Mouse (Mus musculus): ENCODE data around the gene Idh3b. TPM values are rescaled to one million over a fixed set of nuclear protein-coding genes. Genes with fewer than 3 reads are reported as not detected.
A peak's percentile ranks its signal among the peaks of the same experiment; 100 is the strongest.

Idh3b gene
- total RNA-seq (2017) = 110 and 134 TPM in 2 replicates

DNA sequence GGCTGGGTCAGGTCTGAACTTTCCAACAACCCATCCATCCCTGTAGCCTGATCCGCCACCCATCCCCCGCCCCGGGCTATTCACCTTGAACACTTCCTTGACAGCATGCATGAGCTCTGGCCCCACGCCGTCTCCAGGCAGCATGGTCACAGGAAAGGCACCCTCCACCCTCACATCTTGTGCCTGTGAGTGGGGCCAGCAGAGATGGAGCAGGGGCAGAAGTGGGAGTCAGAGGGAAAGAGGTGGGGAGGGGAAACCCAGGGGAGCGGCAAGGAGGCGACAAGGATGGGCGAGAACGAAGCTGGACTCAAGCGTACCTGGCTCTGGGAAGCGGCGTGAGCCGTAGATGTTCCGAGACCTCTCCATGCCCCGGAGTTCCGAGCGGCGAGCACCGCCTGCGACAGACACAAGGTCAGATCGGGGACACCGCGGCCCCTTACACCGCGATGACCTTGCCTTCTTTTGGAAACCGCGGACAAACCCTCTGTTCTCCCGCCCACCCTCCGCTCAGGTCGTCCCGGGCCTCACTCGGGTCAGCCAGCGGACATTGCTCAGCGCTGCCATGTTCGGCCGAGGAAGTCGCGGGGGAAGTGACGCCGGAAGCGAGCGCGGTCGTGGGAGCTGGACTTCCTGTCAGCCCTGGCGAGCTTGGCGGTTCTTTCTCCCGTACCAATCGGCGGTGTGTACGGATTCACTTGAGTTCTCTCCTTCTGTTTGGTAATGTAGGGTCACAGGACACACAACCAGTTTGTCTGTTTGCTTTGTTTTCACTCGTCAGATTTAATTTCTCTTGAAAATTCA lies at the start of gene Idh3b:
TSS of gene Idh3b (minus strand) at position 694 of the 801 bp plus-strand sequence.
- ATAC-seq (replicated peaks; ENCODE audit: low read depth, poor library complexity, severe bottlenecking) = peak; percentile 83

DNA sequence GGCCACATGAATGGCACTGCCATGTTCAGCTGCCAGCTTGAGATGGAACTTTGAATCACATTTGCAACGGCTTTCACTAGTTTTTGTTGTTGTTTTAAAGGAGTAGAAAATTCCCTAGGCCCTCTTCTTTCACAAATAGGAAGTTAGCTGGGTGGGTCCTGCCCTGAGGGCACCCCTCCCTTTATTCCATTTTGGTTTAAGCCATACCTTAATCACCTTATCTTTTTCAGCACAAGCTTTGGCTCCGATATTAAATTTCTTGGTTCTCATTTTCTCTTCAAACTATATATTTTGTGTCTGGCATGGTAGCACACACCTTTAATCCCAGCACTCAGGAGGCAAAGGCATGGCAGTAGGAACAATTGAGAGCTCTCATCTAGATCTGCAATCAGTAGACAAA lies 45.2 kb upstream of the Idh3b start:
- ATAC-seq (replicated peaks; ENCODE audit: low read depth, poor library complexity, severe bottlenecking) = no peak

DNA sequence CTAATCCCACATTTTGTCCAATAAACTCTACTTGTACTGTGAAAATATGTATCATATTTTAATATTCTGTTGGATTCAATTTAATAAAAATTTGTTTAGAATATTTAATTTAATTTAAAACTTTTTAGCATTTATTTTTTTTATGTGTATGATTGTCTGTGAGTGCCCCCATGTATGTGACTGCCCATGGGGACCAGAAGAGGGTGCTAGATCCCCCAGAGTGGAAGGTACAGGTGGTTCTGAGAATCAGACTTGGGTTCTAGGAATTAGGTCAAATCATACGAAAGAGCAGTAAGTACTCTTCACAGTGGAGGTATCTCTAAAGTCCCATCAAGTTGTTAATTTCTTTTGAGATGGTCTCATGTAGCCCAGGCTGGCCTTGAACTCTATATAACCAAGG lies 42.7 kb upstream of the Idh3b start:
- no peak for ATAC-seq (replicated peaks; ENCODE audit: low read depth, poor library complexity, severe bottlenecking)

DNA sequence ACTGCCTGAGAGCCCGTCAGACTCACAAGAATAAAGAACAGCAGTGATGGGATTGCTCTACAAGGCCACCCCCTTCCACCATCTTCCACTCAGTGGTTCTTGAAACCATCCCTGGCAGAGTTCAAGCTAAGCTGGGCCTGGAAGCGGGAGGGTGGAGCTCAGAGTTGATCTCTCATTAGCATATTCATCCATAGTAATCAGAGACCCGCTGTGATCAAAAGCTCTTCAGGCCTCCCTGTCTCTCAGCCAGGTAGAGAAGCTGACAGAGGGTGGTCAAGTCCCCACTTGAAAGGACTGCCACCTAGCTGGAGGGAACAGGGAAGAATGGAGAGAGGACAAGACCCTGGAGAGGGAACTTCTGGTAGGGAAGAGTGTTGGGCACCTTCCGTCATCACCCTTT lies 18.7 kb upstream of the Idh3b start:
- ATAC-seq (replicated peaks; ENCODE audit: low read depth, poor library complexity, severe bottlenecking) = no peak

DNA sequence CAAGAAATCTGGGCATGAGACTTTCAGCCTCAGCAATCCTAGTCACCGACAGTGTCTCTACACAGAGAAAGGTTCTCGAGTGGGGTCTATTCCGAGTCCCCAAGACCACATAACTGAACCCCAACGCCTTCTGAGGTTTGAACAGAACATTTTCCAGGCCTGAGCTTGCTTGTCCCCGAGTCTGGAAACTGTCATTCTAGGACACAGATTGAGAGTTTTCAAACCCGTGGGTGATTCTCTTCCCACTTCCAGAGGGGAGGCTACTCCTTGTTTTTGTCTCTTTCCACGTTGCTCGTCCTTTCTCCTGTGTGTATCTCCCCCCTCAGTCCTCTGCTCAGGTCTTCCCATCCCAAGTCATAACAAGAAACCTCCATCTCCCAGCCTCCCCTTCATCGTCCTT lies 13.2 kb upstream of the Idh3b start:
- ATAC-seq (replicated peaks; ENCODE audit: low read depth, poor library complexity, severe bottlenecking) = no peak

DNA sequence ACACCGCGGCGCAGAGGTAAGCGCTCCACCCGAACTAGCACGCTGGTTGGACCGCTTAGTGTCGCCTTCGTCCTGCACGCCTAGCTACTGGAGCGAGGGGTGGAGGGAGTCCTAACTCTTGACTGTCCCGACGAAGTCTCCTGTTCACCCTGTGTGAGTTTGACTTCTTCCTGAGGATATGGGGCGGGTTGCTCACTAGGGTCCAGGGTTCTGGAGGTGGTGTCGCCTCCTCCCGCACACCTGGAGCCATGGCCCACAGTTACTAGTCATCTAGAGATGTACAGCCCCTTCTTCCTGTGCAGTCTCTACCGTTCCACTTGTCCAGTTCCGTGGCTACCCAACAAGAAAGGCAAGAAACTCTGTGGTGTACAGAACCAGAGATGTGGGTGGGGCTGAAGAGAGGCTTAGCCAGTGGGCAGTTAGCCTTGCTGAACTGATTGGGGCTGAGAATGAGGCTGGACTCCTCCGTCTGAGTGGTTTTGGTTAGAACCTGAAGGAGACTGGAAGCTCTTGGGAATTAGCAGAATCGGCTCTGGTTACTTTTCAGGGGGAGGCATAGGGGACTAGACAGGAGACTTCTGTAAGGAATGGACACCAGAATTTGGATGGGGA lies 11.9 kb upstream of the Idh3b start:
- ATAC-seq (replicated peaks; ENCODE audit: low read depth, poor library complexity, severe bottlenecking) = no peak

DNA sequence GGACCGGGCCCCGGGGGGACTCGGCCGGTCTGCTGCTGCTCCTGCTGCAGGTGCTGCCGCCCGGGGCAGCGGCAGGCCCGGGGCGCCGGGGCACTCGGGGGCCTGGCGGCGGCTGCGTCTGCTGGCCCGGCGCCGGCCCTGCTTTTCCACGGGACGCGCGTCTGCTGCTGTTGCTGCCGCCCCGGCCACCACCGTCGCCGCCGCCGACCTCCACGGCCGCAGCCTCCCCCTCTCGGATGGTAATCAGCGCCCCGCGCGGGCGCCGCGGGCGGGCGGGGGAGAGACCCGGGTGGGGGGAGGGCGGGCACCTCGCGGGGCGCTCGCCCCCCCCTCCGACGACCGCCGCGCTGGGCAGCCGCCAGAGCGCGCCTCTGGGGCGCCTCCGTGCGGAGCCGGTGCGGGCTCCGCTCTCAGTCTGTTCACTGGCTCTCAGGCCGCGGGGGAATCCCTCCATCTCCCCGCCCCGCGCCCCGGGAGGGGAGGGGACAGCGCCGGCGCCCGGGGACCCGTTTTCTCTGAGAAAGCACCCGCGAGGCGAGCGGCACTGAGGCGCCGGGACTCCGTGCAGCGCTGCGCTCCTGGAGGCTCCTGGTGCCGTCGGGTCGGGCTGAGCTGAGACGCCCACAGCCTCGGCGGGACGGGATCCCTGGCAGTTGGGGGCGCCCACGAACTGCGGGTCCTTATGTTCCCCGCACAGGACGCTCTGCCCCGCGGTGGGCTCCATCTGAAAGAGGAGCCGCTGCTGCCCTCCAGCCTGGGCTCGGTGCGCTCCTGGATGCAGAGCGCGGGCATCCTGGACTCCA lies 11.2 kb upstream of the Idh3b start:
- ATAC-seq (replicated peaks; ENCODE audit: low read depth, poor library complexity, severe bottlenecking) = no peak

DNA sequence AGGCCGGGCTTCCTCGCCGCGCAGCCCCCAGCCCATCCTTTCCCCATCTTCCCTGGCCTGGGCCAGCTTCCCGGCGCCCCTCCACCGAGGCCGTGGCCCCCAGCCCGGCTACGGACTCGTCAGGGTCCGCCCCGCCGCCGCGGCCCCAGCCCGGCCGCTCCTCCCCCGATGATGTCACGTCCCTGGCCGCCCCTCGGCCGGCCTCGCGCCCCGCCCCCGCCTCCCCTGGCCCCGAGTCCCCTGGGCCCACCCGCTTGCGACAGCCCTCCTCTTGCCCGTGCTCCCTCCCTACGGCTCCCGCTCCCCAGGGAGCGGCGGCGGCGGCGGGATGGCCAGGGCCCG lies 10.6 kb upstream of the Idh3b start, which contains the start of gene Ebf4:
TSS of gene Ebf4 (plus strand) at position 234 of the 342 bp plus-strand sequence.
- ATAC-seq (replicated peaks; ENCODE audit: low read depth, poor library complexity, severe bottlenecking) = no peak

DNA sequence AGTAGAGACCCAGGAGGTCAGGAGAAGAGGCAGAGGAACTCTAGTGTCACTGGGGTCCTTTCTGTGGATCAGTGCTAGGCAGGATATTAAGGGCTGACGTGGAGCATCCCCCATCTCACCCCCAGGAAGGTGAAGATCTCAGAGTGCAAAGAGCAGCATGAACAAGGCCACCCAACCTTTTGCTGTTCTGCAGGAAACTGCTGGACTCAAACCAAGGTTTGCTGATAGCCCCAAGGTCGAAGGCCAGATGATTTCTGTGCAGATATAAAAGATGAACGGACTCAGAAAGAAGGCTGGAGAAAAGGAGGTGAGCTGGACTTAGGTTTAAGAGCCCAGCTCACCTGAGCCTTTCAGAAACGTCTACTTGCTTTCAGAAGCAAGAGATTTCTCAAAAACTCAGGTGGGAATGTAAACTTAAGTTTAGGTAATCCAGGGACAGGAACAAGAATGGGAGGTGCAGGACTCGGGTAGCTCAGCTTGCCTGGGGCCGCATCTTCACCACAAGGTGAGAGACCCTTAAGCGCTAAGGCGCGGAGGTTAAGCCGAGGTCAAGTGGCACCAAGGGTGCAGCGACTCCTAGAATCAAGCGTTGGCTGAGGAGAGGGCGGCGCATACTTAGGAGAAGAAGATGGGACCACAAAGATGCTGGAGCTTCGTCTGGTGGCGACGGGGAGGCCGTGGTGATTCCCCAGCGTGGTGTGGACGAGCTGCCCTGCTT lies 10.0 kb upstream of the Idh3b start:
- no peak for ATAC-seq (replicated peaks; ENCODE audit: low read depth, poor library complexity, severe bottlenecking)

DNA sequence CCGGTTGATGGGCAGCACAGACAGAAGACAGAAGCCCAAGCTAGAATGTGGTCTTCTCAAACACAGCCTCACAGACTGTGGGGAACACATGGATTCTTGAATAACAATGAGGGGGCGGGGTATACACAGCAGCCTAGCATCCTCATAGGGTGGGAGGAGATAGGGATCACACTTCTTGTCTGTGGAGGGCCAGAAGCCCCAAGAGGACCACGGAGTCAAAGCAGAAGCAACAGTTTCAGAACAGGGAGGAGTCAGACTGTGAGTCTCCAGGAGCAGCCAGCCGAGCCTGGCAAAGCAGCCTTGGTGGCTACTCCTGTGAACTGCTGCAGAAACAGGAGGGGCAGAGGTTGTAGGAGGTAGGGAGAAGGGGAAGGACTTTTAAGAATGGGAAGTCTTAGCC lies 9.1 kb upstream of the Idh3b start:
- ATAC-seq (replicated peaks; ENCODE audit: low read depth, poor library complexity, severe bottlenecking) = peak; percentile 54

DNA sequence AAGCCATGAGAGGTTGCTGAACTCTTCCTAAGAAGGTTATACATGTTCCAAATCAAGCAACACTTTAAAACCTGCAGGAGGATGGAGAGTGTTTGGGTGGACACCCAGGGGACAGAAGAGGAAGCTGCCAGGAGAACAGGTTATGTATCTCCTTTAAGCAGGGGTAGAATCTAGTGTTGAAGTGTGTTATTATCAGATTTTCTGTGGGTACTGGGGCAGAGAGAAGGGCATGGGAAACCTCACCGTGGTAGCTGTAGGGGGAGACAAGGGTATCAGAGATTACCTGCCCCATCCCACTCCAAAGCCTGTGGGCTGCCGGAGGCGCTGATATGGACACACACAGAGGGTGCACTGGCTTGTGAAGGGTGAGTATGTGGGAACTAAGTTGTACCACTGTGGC lies 8.7 kb upstream of the Idh3b start:
- peak; percentile 24 for ATAC-seq (replicated peaks; ENCODE audit: low read depth, poor library complexity, severe bottlenecking)

DNA sequence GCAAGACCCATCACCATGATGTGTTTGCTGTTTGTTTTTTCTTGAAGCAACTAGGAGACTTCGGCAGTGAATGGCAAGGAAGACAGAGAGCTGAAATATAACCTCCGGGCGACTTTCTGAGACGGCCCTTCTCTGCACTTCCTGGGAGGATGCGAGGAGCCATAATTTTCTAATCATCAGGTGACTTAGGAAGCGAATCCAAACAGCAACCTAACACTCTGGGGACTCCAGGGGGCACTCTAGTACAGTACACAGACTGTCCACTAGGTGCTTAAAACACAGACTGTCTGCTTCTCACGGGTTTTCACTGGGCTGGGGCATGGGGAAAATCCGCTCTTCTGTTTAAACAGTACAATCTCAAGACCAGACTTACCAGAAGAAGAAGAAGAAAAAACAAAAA lies 7.1 kb upstream of the Idh3b start:
- peak; percentile 78 for ATAC-seq (replicated peaks; ENCODE audit: low read depth, poor library complexity, severe bottlenecking)

DNA sequence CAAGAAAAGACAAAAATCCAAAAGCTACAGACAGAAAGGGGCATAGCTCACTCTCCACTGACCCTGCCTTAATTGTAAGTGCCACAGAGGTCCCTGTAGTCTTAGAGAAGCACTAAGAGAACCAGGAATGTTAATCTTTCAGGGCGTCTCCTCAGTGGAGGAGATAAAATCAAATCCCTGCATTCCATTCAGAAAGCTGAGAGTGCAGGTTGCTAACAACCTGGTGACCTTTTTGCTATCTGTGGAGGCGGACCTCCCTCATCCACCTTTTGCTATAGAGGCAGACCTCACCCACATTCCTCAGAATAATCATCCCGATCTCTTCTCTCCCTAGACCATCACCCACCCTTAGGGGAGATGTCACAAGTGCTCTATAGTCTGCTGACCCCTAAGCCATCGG lies 4.7 kb upstream of the Idh3b start:
- no peak for ATAC-seq (replicated peaks; ENCODE audit: low read depth, poor library complexity, severe bottlenecking)

DNA sequence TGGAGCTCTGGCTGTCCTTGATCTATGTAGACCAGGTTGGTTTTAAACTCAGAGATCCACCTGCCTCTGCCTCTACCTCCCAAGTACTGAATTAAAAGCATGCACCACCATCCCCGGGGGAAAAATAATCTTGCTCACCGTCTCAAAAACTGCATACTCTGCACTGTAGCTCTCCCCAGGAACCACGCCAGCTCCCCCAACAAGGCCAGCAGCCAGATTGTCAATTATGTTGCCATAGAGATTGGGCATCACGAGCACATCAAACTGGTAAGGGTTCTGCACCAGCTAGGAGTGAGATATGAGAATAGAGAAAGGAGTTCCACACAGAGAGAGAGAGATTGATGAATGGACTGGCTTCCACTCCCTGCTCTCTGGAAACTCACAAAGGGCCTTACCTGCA lies 3.5 kb downstream of the Idh3b start:
- ATAC-seq (replicated peaks; ENCODE audit: low read depth, poor library complexity, severe bottlenecking) = no peak

DNA sequence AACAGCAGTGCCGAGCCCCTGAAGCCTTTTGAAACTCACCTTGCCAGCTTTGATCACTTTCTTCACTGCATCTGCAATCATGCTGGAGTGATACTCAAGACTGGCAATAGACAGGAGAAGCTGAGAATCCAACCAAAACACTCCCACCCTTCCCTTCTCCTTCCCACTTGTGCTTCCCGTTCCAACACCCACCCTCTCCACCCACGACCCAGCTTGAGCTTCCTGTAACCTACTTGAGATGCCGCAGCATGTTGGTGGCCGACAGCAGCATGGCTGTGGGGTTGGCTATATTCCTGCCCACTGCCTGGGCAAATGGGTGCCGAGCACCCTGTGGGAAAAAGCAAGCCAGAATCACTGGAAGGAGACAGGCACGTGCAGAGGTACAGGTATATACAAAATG lies 4.1 kb downstream of the Idh3b start:
- ATAC-seq (replicated peaks; ENCODE audit: low read depth, poor library complexity, severe bottlenecking) = no peak

DNA sequence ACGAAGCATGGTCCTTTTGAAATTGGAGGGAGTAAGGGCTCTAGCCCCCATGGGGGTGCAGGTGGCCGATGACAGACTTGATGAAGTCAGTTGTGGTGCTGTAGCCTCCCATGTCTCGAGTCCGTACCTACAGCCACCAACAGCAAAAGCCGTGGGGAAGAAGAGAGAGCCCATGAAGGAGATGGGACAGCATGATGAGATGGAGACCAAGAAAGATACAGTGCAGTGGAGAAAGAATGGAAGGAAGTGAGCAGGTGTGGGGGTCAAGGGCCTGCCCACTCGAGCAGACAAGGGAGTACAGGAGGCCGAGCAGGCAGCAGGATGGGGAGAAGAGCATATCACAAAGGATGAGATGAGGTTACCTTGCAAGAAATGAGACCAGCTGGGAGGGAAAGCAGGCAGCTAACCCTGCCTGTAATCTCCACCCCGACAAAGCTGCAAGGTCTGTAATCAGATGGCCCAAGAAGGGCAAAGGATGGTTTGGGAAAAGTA lies 4.7 kb downstream of the Idh3b start:
- ATAC-seq (replicated peaks; ENCODE audit: low read depth, poor library complexity, severe bottlenecking) = no peak

DNA sequence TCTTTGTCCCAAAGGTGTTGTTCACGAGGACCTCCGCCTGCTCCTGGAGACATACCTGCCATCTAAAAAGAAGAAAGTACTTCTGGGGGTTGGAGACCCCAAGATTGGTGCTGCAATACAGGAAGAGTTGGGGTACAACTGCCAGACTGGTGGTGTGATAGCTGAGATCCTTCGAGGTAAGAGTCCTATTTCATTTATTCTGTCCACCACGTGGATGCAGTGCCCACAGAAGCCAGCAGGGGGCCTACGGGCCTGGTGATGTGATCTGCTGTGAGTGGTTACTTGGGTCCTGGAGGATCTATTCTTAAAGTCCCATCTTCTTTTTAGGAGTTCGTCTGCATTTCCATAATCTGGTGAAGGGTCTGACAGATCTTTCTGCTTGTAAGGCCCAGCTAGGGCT lies 8.7 kb downstream of the Idh3b start:
- peak; percentile 36; the same call in 1 of the 2 replicates for ATAC-seq (replicated peaks; ENCODE audit: low read depth, poor library complexity, severe bottlenecking)

DNA sequence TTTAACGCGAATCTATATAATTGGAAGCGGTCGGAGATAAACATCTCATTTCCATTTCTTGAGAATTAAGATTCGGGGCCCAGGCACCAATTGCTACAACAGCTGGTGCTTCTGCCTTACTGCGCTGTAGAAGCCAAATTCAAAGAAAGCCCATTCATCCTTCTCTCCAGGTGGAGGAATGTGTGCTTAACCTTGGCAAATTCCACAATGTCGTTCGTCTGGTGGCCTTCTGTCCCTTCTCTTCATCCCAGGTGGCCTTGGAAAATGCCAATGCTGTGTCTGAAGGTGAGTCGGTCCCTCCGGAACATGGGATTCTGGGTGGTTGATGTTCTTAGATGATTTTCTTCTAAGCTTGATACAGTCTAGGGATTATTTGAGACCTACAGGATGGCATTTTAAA lies 9.5 kb downstream of the Idh3b start:
- no peak for ATAC-seq (replicated peaks; ENCODE audit: low read depth, poor library complexity, severe bottlenecking)

DNA sequence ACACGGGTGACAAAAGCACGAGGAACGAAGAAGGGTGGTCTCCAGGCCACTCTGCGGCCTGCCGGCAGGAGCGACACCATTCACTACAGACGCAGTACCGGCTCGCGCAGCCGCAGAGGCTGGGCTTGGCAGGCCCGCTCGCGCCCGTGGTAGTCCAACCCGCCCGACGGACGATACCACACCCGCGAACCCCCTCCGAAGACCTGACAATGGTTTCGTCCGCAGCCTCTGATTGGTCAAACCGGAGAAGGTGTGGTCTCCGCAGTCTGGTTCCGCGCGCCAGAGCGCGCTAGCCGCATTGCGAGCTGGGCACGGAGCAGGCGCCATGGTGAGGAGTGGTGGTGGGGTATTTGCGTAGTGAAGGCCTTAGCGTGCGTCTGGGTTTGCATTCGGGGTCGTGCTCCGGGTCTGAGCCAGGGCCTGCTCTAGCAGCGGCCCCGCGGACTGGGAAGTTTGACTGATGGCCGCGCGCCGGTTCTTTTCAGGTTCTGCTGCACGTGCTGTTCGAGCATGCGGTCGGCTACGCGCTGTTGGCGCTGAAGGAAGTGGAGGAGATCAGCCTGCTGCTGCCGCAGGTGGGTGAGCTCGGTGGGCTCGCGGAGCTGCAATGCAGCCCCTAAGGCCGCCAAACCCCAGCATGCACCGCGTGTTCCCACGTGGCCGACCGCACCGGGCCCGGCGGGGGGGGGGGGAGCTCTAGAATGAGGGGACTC lies 10.0 kb downstream of the Idh3b start, which contains the start of gene Nop56:
TSS of gene Nop56 (plus strand) at position 282 of the 713 bp plus-strand sequence.
- peak; percentile 94 for ATAC-seq (replicated peaks; ENCODE audit: low read depth, poor library complexity, severe bottlenecking)

DNA sequence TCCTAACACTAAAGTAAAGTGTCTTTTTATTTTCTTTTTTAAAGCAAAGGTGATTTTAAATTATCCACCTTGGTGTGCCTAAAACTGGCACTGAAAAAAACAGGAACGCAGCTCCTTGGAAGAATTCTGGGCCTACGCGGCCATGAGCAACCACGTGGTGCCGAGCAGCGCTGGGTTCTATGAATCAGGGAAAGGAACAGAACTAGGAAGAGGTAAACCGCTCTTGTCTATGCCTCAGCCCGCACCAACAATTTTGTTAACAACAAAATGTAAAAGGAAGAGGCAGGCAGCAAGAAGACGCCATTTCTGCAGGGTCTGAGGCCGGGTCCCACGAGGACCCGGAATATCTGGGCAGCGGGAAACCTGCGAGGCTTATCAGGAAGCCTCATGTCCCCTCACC lies 10.6 kb downstream of the Idh3b start:
- no peak for ATAC-seq (replicated peaks; ENCODE audit: low read depth, poor library complexity, severe bottlenecking)
